Mouse (Mus musculus) myocyte (in vitro differentiated cells): ENCODE data around the gene Lmo4. TPM values are rescaled to one million over a fixed set of nuclear protein-coding genes. Genes with fewer than 3 reads are reported as not detected.

Experiments
- H3K27me3 ChIP-seq: one replicate; pipeline ENCODE4 v1.6.1; 2011; ENCODE audit not compliant: control insufficient read depth, insufficient read depth, insufficient read length
- H3K36me3 ChIP-seq: one replicate; pipeline ENCODE4 v1.6.1; 2011; ENCODE audit not compliant: control insufficient read depth, insufficient read depth
- H3K4me2 ChIP-seq: one replicate; pipeline ENCODE4 v1.6.1; 2011; ENCODE audit warnings: low read depth, control low read depth
- H3K4me3 ChIP-seq: one replicate; pipeline ENCODE4 v1.5.1; 2011; ENCODE audit warnings: mild to moderate bottlenecking, control low read depth, moderate library complexity
- H3K79me2 ChIP-seq: one replicate; pipeline ENCODE4 v1.6.1; 2011; ENCODE audit not compliant: control insufficient read depth, insufficient read depth
- H3ac ChIP-seq: one replicate; pipeline ENCODE4 v1.6.1; 2011; ENCODE audit not compliant: control insufficient read depth, insufficient read length
- CEBPB ChIP-seq: IDR thresholded peaks from 2 replicates; pipeline ENCODE4 v1.6.1; 2011; ENCODE audit warnings: mild to moderate bottlenecking, moderate library complexity; ENCODE audit not compliant: poor library complexity, insufficient read depth, severe bottlenecking
- E2F4 ChIP-seq: IDR thresholded peaks from one replicate; pipeline ENCODE4 v1.6.1; 2011; ENCODE audit warnings: mild to moderate bottlenecking, control low read depth, moderate library complexity; ENCODE audit not compliant: insufficient read depth
- MAX ChIP-seq: IDR thresholded peaks from one replicate; pipeline ENCODE4 v1.6.1; 2011; ENCODE audit warnings: low read depth, mild to moderate bottlenecking, control low read depth
- MYOD1 ChIP-seq, 3 experiments: IDR thresholded peaks; one replicate each; pipeline ENCODE4 v1.6.1; 2011; ENCODE audit warnings: control low read depth in 2 of 3, low read depth in 2 of 3, mild to moderate bottlenecking in 2 of 3, moderate library complexity in 1 of 3; ENCODE audit not compliant: insufficient read length in 2 of 3, control insufficient read depth in 1 of 3
- MYOG ChIP-seq, 3 experiments: IDR thresholded peaks; one replicate each; pipeline ENCODE4 v1.6.1; 2011; ENCODE audit warnings: control low read depth in 2 of 3, low read depth in 2 of 3, mild to moderate bottlenecking in 2 of 3; ENCODE audit not compliant: insufficient read length in 2 of 3, control insufficient read depth in 1 of 3, insufficient read depth in 1 of 3
- POLR2A ChIP-seq: IDR thresholded peaks from one replicate; pipeline ENCODE4 v1.6.1; 2011; ENCODE audit warnings: low read depth, mild to moderate bottlenecking, control low read depth, moderate library complexity; ENCODE audit not compliant: insufficient read length
- POLR2AphosphoS2 ChIP-seq: IDR thresholded peaks from one replicate; pipeline ENCODE4 v1.6.1; 2011; ENCODE audit warnings: low read depth, control low read depth; ENCODE audit not compliant: insufficient read length
- REST ChIP-seq: IDR thresholded peaks from one replicate; pipeline ENCODE4 v1.6.1; 2011; ENCODE audit warnings: mild to moderate bottlenecking, control low read depth, moderate library complexity; ENCODE audit not compliant: insufficient read depth, insufficient read length
- SRF ChIP-seq: IDR thresholded peaks from one replicate; pipeline ENCODE4 v1.6.1; 2011; ENCODE audit warnings: low read depth; ENCODE audit not compliant: control insufficient read depth, insufficient read length
- TCF12 ChIP-seq: IDR thresholded peaks from one replicate; pipeline ENCODE4 v1.6.1; 2011; ENCODE audit warnings: mild to moderate bottlenecking, control low read depth; ENCODE audit not compliant: poor library complexity, insufficient read depth, severe bottlenecking
- TCF3 ChIP-seq: IDR thresholded peaks from one replicate; pipeline ENCODE4 v1.6.1; 2011; ENCODE audit warnings: low read depth, control low read depth; ENCODE audit not compliant: insufficient read length
- USF1 ChIP-seq: IDR thresholded peaks from one replicate; pipeline ENCODE4 v1.6.1; 2011; ENCODE audit warnings: low read depth, mild to moderate bottlenecking, control low read depth, moderate library complexity
- polyA plus RNA-seq: library from polyadenylated mRNA; unstranded; fragments of >200 nt; fragmentation: generic; extraction: Trizol; gene quantifications from one replicate; pipeline ENCODE4 v1.2.1, GENCODE M21; 2012; ENCODE audit warnings: missing spikeins

Gene Lmo4
- polyA plus RNA-seq, 1 experiment: 75.0 TPM

DNA sequence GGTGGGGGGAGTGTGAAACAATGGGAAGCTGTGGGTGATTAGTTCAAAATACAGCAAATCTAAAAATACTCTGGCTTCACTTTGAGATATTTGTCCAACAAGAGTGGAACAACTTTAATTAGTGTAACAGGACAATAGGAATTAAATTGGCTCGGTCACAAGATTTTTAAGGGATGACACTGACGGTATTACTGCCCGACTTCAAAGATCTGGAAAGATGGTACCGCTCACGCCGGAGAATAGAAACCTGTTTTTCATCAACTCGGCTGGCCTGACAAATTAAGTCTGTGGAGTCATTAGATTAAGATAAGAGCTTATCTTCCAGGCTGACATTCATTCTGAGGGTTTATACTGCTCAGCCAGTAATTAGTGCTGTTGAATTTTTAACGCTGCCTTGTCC lies 42.9 kb downstream of the Lmo4 start:
- Histone ChIP-seq H3K27me3 (no peaks in the 10 kb centered on the region), H3K4me2 (no peak overlapping the region)
- TF ChIP-seq REST (no peak), POLR2AphosphoS2 (no peak), MYOG (IDR thresholded peaks at IDR 0.05; ENCODE audit: control insufficient read depth in 1 of 3, insufficient read depth in 1 of 3, insufficient read length in 2 of 3, low read depth in 2 of 3) (no peak), MYOD1 (IDR thresholded peaks at IDR 0.05; ENCODE audit: control insufficient read depth in 1 of 3, insufficient read length in 2 of 3, low read depth in 2 of 3) (no peak)

DNA sequence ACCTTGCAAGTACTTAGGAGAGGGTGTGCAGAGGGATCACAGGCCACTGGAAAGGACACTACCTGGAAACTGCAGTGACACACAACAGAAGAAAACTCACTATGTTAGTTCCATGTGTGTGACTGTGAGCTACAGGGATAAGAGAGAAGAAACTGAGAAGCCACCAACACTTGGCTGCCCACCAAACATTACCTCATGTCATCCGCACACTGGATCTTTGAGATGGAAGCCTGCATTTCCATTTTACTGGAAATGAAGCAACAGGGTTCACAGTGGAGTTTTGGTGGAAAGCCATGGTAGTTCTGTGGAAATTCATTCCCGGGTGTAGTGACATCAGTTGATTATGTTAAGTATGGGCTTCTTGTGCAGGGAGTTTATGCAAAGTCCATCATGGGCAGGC lies 43.8 kb downstream of the Lmo4 start:
- Histone ChIP-seq H3K79me2 (no peaks in the 10 kb centered on the region), H3ac (no peak overlapping the region), H3K4me2 (no peak overlapping the region), H3K27me3 (no peaks in the 10 kb centered on the region), H3K4me3 (no peak overlapping the region), H3K36me3 (no peaks in the 10 kb centered on the region)
- TF ChIP-seq TCF12 (no peak), POLR2A (no peak), MAX (no peak), E2F4 (no peak), USF1 (no peak), TCF3 (no peak), CEBPB (no peak), MYOD1 (IDR thresholded peaks at IDR 0.05; ENCODE audit: control insufficient read depth in 1 of 3, insufficient read length in 2 of 3, low read depth in 2 of 3) (no peak)

More for the DNA sequence above, 42.9 kb downstream of the Lmo4 start:
- no peaks in the 10 kb centered on the region for H3K36me3 ChIP-seq
- no peaks in the 10 kb centered on the region for H3K79me2 ChIP-seq
- no peak overlapping the region for H3K4me3 ChIP-seq
- H3ac ChIP-seq: no peak overlapping the region

DNA sequence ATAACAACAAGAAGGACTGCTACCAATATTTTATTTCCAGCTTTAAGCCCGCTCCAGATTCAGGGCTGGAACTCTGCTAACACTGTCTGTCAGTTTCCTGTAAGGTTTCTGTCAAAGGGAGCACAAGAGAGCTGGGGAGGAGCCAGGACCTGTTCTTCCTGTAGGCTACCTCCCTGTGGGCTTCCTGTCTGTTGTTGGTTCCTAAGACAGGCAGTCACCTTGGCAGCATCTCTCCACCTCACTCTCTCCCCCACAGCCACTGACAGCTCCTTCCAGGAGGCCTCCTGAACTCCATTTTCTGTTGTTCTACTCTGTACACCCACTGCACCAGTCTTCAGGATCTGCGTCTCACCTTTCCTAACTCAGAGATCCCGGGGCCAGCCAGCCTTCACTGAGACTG lies 49.3 kb downstream of the Lmo4 start:
- no peaks in the 10 kb centered on the region for H3K27me3 ChIP-seq
- TF ChIP-seq MYOG (IDR thresholded peaks at IDR 0.05; ENCODE audit: control insufficient read depth in 1 of 3, insufficient read depth in 1 of 3, insufficient read length in 2 of 3, low read depth in 2 of 3): no peak
- TF ChIP-seq TCF3: no peak
- no peak for TF ChIP-seq E2F4
- no peak for TF ChIP-seq POLR2AphosphoS2
- no peak for TF ChIP-seq POLR2A
- no peak for TF ChIP-seq SRF
- TF ChIP-seq TCF12: no peak
- no peak for TF ChIP-seq USF1
- no peak for TF ChIP-seq MAX
- no peak for TF ChIP-seq REST
- TF ChIP-seq MYOD1 (IDR thresholded peaks at IDR 0.05; ENCODE audit: control insufficient read depth in 1 of 3, insufficient read length in 2 of 3, low read depth in 2 of 3): no peak
- no peak for TF ChIP-seq CEBPB
- no peak overlapping the region for H3K4me2 ChIP-seq
- H3K4me3 ChIP-seq: no peak overlapping the region
- H3ac ChIP-seq: no peak overlapping the region
- H3K36me3 ChIP-seq: no peaks in the 10 kb centered on the region
- no peaks in the 10 kb centered on the region for H3K79me2 ChIP-seq

DNA sequence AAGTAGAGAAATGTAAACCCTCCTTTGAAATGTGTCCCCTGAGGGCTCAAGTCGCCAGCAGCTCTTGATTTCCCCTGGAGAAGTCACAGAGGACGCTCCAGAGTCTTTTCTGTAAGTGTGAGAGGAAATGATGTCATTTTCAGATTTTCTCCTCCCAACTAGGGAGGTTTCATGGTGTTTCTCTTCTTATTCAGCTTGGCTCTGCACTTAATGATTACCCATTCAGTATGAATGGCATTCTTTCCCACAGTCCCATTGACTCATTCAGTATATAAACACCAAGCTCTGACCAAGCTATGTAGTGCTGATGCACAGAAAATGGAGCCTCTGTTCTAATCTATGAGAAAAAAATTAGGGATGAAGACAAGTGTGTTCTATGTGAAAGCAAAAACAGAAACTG lies 51.6 kb downstream of the Lmo4 start:
- TF ChIP-seq REST: no peak
- TF ChIP-seq USF1: no peak
- no peak for TF ChIP-seq MAX
- TF ChIP-seq CEBPB: no peak
- no peak for TF ChIP-seq SRF
- no peak for TF ChIP-seq POLR2A
- TF ChIP-seq TCF3: no peak
- TF ChIP-seq MYOD1 (IDR thresholded peaks at IDR 0.05; ENCODE audit: control insufficient read depth in 1 of 3, insufficient read length in 2 of 3, low read depth in 2 of 3): no peak
- no peak for TF ChIP-seq E2F4
- TF ChIP-seq POLR2AphosphoS2: no peak
- TF ChIP-seq MYOG (IDR thresholded peaks at IDR 0.05; ENCODE audit: control insufficient read depth in 1 of 3, insufficient read depth in 1 of 3, insufficient read length in 2 of 3, low read depth in 2 of 3): no peak
- no peak for TF ChIP-seq TCF12
- no peaks in the 10 kb centered on the region for H3K36me3 ChIP-seq
- no peaks in the 10 kb centered on the region for H3K27me3 ChIP-seq
- H3K79me2 ChIP-seq: no peaks in the 10 kb centered on the region
- H3K4me2 ChIP-seq: no peak overlapping the region
- H3K4me3 ChIP-seq: no peak overlapping the region
- no peak overlapping the region for H3ac ChIP-seq

DNA sequence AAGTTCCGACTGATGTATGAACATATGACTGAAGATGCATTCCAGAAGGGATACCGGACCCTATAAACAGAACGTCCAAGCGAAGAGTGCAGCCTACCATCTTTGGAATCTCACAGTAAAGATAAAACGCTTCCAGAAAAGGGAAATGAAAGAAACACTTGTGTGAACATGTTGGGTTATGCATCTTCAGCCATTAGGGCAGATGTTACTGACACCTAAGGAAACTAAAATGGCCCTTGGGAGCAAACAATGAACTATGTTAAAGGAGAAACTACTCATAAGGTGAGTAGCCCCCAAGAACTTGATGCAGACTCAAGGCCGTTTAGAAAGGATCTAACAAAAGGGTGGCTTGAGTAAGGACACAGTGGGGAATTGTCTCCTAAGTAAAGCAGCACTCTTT lies 54.0 kb downstream of the Lmo4 start:
- no peaks in the 10 kb centered on the region for H3K27me3 ChIP-seq

More for the DNA sequence above, 54.0 kb downstream of the Lmo4 start:
- H3K36me3 ChIP-seq: no peaks in the 10 kb centered on the region
- no peak for TF ChIP-seq MYOG (IDR thresholded peaks at IDR 0.05; ENCODE audit: control insufficient read depth in 1 of 3, insufficient read depth in 1 of 3, insufficient read length in 2 of 3, low read depth in 2 of 3)
- H3K4me2 ChIP-seq: no peak overlapping the region
- no peak overlapping the region for H3ac ChIP-seq
- no peaks in the 10 kb centered on the region for H3K79me2 ChIP-seq
- H3K4me3 ChIP-seq: no peak overlapping the region
